Mouse (Mus musculus) heart, adult 2 months (tissue): ENCODE data around the gene Mettl1. TPM values are rescaled to one million over a fixed set of nuclear protein-coding genes. Genes with fewer than 3 reads are reported as not detected.

Source experiments
- DNase-seq, 2 experiments: peaks; one replicate each; pipeline ENCODE4 v3.0.0; 2021
- H3K27ac ChIP-seq: fragments of 200-600 bp; 2 replicates; pipeline ENCODE4 v1.8.1; 2022
- H3K27me3 ChIP-seq: fragments of 200-500 bp; 2 replicates; pipeline ENCODE4 v1.6.1; 2012; ENCODE audit warnings: mild to moderate bottlenecking, low read length, inconsistent platforms, mixed read lengths; ENCODE audit not compliant: control insufficient read depth, insufficient read depth
- H3K36me3 ChIP-seq: fragments of 200-500 bp; 2 replicates; pipeline ENCODE4 v1.6.1; 2012; ENCODE audit warnings: low read length, inconsistent platforms; ENCODE audit not compliant: control insufficient read depth, insufficient read depth
- H3K4me1 ChIP-seq: fragments of 200-500 bp; 2 replicates; pipeline ENCODE4 v1.6.1; 2011; ENCODE audit warnings: low read length; ENCODE audit not compliant: control insufficient read depth, insufficient read depth
- H3K4me3 ChIP-seq: fragments of 200-600 bp; 2 replicates; pipeline ENCODE4 v1.8.1; 2022
- H3K79me2 ChIP-seq: fragments of 200-500 bp; replicated peaks from 2 replicates; pipeline ENCODE4 v1.6.1; 2012; ENCODE audit warnings: mild to moderate bottlenecking, inconsistent platforms, low read length, moderate library complexity, mixed read lengths; ENCODE audit not compliant: control insufficient read depth, insufficient read depth
- H3K9ac ChIP-seq: fragments of 200-500 bp; 2 replicates; pipeline ENCODE4 v1.6.1; 2012; ENCODE audit warnings: low read depth, mild to moderate bottlenecking, control low read depth, inconsistent platforms, low read length, mixed read lengths
- CTCF ChIP-seq: fragments of 200-600 bp; IDR thresholded peaks from 2 replicates; pipeline ENCODE4 v1.8.1; 2022; ENCODE audit warnings: antibody characterized with exemption, mild to moderate bottlenecking, moderate library complexity
- EP300 ChIP-seq: fragments of 200-500 bp; IDR thresholded peaks from 2 replicates; pipeline ENCODE4 v1.6.1; 2011; ENCODE audit warnings: low read depth, low read length, control low read depth; ENCODE audit not compliant: insufficient read depth
- POLR2A ChIP-seq: fragments of 200-500 bp; IDR thresholded peaks from 2 replicates; pipeline ENCODE4 v1.6.1; 2011; ENCODE audit warnings: mild to moderate bottlenecking, low read depth, low read length, control low read depth; ENCODE audit not compliant: insufficient read depth
- WGBS: fragments of 180-500 bp; shearing (Covaris S2); methylation state at CpG from one replicate; pipeline ENCODE4 v1.1.7; 2018; 5-methylcytosine and 5-hydroxymethylcytosine counted together
- intact Hi-C: fragments of 180-260 bp; cut with DNase I; formaldehyde crosslinking; loops from one replicate; pipeline ENCODE4 v1.15.1; 2025
- polyA plus RNA-seq: library from polyadenylated mRNA; depleted of rRNA; stranded (reverse); fragments of >200 nt; gene quantifications from 2 replicates; pipeline ENCODE4 v1.2.3, GENCODE M21; 2012
- total RNA-seq, 2 experiments: library from RNA; stranded (reverse); gene quantifications; 2 replicates each; pipeline ENCODE4 v1.2.3; 2021

Gene Mettl1
- total and polyA plus RNA-seq, 3 experiments: 6.3 to 12.3 (median 7.0) TPM

DNA sequence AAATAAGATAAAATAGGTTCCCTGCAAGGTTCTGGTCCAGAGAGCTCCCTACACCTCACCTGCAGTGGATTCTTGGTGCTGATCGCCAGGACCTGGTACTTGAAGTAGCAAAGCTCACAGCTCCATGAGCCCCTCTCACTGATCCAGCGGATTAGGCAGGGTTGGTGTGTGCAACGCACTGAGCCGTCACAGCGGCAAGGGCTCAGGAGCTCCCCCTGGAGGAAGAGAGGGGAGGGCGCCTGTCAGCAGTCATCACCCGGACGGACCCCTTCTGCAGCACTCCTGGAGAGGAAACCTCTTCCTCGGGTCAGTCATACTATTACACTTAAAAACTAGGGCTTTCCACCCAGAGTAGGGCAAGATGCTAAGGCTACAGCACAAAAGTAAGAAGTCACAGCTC, 16.9 kb downstream of the Mettl1 start:
- no peaks in the 10 kb centered on the region for H3K27me3 ChIP-seq
- no peaks in the 10 kb centered on the region for H3K36me3 ChIP-seq
- peak; percentile 73 to 81 for DNase-seq
- peaks cover 4% of the 10 kb centered on the region; the same call in 1 of the 2 replicates for H3K4me1 ChIP-seq
- no peaks in the 10 kb centered on the region for H3K79me2 ChIP-seq
- 11% methylated on average over 9 of the region's 9 CpGs for WGBS
- H3K27ac ChIP-seq: no peak overlapping the region
- H3K9ac ChIP-seq: no peak overlapping the region
- no peak overlapping the region for H3K4me3 ChIP-seq
- intact Hi-C loops: no loop called here
- TF ChIP-seq EP300 (no peak), CTCF (peak; percentile 98)

DNA sequence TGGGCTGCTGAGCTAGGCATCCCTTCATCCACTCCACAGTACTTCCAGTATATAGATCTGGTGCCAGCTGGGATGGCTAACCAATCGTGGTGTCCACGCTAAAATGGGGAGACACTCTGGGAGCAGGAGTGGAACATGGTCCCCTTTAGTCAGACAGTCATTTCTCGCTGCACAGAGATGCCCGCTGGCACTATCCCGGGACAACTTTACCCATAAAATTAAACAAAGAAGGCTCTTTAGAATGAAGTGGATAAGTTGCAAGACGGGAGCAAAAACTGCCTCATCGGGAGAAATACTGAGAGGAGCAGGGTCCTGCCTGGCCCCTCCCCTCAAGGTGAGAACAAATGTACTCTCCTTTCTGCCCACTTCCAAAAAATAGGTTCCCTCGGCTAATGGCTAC, 17.5 kb downstream of the Mettl1 start:
- Histone ChIP-seq H3K36me3 (no peaks in the 10 kb centered on the region), H3K4me3 (peak overlapping the region; percentile 66; the same call in 1 of the 2 replicates), H3K79me2 (no peaks in the 10 kb centered on the region), H3K9ac (no peak overlapping the region), H3K4me1 (peaks cover 4% of the 10 kb centered on the region; the same call in 1 of the 2 replicates), H3K27me3 (no peaks in the 10 kb centered on the region), H3K27ac (no peak overlapping the region)
- DNase-seq: no peak
- no peak for TF ChIP-seq POLR2A
- no peak for TF ChIP-seq CTCF
- TF ChIP-seq EP300: no peak
- intact Hi-C loops: no loop called here
- WGBS: 11% methylated on average over 8 of the region's 8 CpGs

DNA sequence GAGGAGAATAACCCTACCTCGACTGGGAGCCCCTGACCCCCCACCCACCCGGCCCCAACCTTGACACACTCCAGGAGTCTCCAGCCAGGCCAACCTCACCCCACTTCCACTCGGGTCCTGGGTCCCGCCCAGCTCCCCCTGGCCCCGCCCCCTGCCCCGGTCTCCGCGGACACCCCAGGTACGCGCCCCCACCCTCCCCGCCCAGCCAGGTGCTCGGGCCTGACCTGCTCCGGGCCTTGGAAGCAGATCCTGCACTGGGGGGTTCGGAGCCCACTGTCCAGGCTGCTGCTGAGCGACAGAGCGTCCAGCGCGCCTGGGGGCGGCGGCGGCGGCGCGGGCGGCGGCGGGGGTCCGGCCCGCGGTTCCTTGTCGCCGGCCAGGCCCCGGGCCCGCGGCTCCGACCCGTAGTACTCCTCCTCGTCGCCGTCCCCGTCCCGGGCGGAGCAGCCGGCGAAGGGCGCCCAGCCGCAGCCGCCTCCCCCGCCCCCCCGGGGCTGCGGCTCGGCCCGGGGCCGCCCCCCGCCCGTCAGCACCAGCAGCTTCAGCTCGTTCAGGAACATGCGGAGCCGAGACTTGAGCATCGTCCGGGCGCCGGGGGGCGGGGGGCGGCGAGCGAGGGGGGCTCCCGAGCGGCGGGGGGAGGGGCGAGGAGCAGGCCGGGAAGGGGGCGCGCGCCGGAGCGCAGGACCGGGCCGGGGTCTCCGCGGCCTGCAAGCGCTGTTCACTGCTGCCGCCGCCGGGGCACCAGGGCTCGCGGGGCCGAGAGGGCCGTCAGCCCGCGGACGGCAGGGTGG, 18.2 kb downstream of the Mettl1 start:
- Histone ChIP-seq H3K27me3 (no peaks in the 10 kb centered on the region), H3K36me3 (no peaks in the 10 kb centered on the region), H3K79me2 (no peaks in the 10 kb centered on the region), H3K27ac (no peak overlapping the region), H3K9ac (peak overlapping the region; percentile 72), H3K4me3 (peak overlapping the region; percentile 66), H3K4me1 (peaks cover 5% of the 10 kb centered on the region)
- DNase-seq: no peak
- 1% methylated on average over 73 of the region's 92 CpGs for WGBS
- no peak for TF ChIP-seq CTCF
- TF ChIP-seq EP300: no peak
- TF ChIP-seq POLR2A: no peak
- intact Hi-C loops: no loop called here

DNA sequence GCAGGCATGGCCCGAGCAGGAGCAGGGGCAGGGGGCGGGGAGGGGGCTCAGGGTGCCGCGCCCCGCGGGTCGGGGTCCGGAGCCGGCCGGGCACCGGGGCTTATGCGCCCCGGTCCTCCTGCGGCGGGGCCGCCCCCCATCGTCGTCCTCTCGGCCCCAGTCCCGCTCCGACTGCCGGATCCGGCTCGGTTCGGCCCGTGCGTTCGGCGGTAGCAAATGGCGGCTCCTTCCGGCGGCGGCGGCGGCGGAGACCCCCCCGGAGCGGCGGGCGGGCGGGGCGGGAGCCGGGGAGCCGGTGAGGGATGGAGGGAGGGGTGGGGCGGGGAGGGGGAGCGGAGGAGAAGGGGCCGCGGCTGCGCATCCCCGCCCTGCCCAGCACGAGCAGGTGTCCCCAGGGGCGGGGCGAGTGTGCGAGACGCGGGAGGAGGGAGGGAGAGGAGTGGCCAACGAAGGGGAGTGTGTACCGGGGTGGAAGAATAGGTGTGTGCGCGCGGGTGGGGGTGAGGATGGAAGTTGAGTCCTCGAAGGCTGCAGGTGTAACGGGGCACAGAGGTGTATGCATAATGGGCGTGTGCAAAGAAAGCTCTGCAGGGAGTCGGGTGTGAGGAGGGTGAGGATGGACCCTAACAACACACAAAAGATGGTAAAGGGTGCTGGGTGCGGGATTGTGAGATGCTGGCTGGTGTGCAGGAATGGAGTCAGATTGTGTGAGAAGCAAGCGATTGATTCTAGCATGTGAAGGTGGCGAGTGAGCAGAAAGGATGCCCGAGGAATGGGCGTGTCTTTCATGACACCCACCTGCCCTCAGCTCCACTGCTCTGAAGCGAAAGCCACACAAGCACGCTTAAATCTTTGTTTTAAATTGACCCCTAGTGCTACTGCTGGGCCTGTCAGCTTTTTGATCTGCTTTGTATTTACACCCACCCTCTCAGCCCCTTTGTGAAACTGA, 19.0 kb downstream of the Mettl1 start, which contains the start of gene March9:
TSS of gene March9 (minus strand) at position 217 of the 949 bp plus-strand sequence.
- Histone ChIP-seq H3K36me3 (no peaks in the 10 kb centered on the region), H3K4me1 (peaks cover 6% of the 10 kb centered on the region), H3K79me2 (no peaks in the 10 kb centered on the region), H3K4me3 (peak within 1 kb of the TSS; percentile 66), H3K27me3 (no peaks in the 10 kb centered on the region), H3K9ac (peak within 1 kb of the TSS; percentile 72), H3K27ac (no peak within 1 kb of the TSS)
- TF ChIP-seq CTCF (no peak), EP300 (no peak), POLR2A (no peak)
- 3% methylated on average over 43 of the region's 72 CpGs for WGBS
- intact Hi-C loops: loop anchor here (10.0 kb wide), 1 partner anchor 1685 kb away; the partner anchor contains the start of genes Dgka and Pym1
- DNase-seq: peak; percentile 64 to 74

DNA sequence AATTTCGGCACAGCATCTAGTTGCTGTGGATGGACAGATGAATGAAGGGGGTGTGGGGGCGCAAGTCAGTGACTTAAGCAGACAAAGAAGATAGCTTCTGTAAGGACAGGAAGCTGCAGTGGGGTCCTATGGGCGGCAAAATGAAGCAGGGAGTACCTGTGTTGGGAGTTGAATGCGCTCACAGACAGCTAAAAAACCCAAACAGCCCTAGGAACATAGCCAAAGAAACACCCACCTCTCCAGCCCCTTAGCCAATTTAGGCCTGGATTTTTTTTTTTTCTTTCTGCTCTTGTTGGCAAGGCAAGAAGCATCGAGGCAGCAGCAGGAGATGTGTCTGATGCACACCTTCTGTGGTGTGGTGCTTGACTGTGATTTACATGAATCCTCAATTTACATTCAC, 19.9 kb downstream of the Mettl1 start:
- no peaks in the 10 kb centered on the region for H3K79me2 ChIP-seq
- intact Hi-C loops: loop anchor here (10.0 kb wide), 1 partner anchor 1684 kb away; the partner anchor contains the start of genes Dgka and Pym1
- TF ChIP-seq CTCF: no peak
- TF ChIP-seq POLR2A: no peak
- no peak for TF ChIP-seq EP300
- H3K9ac ChIP-seq: no peak overlapping the region
- no peaks in the 10 kb centered on the region for H3K27me3 ChIP-seq
- H3K4me3 ChIP-seq: no peak overlapping the region
- no peak for DNase-seq
- no peaks in the 10 kb centered on the region for H3K36me3 ChIP-seq
- WGBS: 71% methylated on average over 5 of the region's 5 CpGs
- no peak overlapping the region for H3K27ac ChIP-seq
- peaks cover 6% of the 10 kb centered on the region for H3K4me1 ChIP-seq
